Mouse (Mus musculus) splenic B cell, adult 2 months (primary cell): ENCODE measurements around the gene Clstn1.
A peak's percentile ranks its signal among the peaks of the same experiment; 100 is the strongest.

Experiments used
- DNase-seq: peaks from one replicate; pipeline ENCODE4 v3.0.0-alpha.2; 2011; ENCODE audit warnings: low read depth, low spot score
- H3K27me3 ChIP-seq: 2 replicates; pipeline ENCODE4 v1.6.1; 2012; ENCODE audit warnings: mild to moderate bottlenecking, low read length, moderate library complexity, mixed read lengths; ENCODE audit not compliant: control insufficient read depth, poor library complexity, insufficient read depth, severe bottlenecking
- H3K36me3 ChIP-seq: 2 replicates; pipeline ENCODE4 v1.6.1; 2012; ENCODE audit warnings: mild to moderate bottlenecking, low read length, moderate library complexity, mixed read lengths; ENCODE audit not compliant: control insufficient read depth, poor library complexity, insufficient read depth, severe bottlenecking

The Clstn1 gene

DNA sequence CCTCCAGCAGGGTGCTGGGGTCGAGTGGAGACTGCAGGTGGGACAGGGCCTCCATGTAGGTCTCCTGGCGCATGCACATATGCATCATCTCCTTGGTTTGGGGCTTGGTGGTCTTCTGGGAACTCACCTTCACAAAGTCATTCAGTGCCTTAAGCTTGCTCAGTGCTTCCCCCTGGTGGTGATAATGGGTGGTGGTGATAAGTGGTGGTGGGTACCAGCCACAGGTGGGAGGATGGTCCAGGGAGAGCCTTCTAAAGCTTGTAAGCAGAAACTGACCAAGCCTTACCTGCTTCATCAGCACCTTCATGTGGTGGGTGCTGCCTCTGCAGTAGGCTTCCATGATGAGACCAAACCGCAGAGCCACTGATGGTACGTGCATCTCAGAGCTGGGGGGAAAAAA lies 68.0 kb downstream of the Clstn1 start:
- DNase-seq: peak; percentile 75
- Histone ChIP-seq H3K27me3 (no peaks in the 10 kb centered on the region), H3K36me3 (peaks cover 34% of the 10 kb centered on the region)

DNA sequence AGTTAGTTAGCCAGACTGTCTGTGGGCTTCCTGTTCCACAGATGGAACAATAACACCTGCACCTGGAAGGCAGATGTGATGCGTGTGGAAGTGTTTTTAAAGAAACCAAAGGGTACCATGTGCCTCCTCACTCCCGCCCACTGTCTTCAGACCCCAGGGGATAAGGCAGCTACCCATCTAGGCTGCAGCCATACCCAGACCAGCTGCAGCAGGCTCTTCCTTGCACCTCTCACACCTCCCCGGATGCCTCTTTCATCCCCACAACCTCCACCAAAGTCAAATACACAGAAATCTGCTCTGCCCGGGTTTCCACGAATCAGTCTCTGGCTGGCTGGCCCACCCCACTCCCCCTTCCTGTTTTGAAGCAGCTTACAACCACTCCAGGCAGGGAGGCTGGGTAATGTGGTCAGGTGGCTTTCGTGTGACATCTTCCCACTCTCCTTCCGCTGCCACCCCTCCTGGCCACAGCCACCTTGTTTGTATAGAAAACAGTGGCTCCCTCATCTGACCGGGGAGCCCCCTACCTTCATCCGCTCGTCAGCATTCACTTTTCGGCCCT lies 71.7 kb downstream of the Clstn1 start:
- peaks cover 29% of the 10 kb centered on the region for H3K36me3 ChIP-seq
- H3K27me3 ChIP-seq: no peaks in the 10 kb centered on the region
- peak; percentile 88 for DNase-seq

DNA sequence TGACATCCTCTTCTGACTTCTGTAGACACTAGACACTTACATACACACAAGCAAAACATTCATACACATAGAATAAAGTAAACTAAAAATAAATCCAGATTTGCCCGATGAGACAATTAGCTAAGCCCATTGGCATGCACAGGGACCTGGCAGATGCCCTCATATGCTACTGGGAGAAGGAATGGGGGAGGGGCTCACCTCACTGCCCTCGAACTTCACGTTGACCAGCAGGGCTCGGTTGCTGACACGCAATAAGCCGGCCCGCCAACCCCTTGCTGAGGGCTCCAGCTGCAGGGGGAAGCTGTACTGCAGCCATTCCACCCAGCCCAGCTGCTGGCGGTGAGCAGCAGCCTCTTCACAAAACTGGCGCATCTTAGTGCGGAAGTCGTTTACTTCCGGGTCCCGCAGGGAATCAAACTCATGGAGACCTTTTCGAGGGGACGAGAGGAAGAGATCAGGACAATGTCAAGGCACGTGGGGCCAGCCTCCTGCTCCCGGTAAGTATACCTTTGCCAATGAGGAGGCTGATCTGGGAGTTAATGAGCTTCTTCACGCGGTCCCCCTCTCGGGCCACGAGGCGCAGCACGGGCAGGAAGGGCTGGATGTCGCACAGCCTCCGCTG lies 73.3 kb downstream of the Clstn1 start:
- Histone ChIP-seq H3K36me3 (peaks cover 22% of the 10 kb centered on the region), H3K27me3 (no peaks in the 10 kb centered on the region)
- no peak for DNase-seq

DNA sequence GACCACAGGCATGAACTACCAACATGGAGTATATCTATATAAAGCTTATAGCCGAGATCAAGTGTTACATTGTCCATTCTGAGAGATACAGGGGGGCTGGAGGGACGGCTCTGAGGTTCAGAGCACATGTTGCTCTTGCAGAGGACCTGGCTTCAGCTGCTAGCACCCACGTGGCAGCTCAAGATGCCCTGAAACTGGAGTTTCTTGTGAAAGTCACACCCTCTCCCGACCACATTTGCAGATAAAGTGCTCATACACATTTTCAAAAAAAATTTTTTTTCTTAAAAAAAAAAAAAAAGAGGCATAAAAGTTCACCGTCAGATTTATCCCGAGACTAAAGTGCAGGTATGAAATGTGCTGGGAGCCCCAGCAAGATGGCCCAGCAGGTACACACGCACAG lies 74.3 kb downstream of the Clstn1 start:
- H3K27me3 ChIP-seq: no peaks in the 10 kb centered on the region
- DNase-seq: no peak
- peaks cover 17% of the 10 kb centered on the region for H3K36me3 ChIP-seq

DNA sequence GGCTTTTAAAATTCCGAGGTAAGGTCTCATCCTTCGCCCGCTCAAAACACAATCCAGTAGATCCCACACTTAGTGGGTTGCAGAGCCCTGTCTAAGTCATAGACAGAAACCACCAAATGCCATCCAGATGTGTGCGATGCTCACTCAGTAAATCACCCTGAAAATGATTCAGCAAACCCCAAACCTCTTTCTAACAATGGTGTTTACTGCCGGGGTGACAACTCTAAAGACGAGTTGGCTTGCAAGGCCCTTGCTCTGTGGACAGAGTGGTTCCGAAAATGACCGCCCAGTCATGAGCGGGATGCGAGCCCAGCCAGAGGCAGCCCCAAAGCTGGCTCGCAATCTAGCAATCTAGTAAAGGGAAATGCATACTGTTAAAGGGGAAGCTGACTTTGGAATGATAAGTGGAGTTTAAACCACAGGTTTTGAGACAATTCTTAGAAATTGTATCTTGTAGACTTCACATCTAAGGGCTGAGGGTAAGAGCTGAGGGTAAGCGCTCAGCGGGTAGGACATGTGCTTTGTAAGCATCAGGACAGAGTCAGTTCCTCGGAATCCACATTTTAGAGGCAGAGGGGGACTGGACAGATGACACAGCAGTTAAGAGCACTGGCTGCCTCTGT lies 75.8 kb downstream of the Clstn1 start:
- DNase-seq: no peak
- Histone ChIP-seq H3K36me3 (peaks cover 14% of the 10 kb centered on the region), H3K27me3 (no peaks in the 10 kb centered on the region)

DNA sequence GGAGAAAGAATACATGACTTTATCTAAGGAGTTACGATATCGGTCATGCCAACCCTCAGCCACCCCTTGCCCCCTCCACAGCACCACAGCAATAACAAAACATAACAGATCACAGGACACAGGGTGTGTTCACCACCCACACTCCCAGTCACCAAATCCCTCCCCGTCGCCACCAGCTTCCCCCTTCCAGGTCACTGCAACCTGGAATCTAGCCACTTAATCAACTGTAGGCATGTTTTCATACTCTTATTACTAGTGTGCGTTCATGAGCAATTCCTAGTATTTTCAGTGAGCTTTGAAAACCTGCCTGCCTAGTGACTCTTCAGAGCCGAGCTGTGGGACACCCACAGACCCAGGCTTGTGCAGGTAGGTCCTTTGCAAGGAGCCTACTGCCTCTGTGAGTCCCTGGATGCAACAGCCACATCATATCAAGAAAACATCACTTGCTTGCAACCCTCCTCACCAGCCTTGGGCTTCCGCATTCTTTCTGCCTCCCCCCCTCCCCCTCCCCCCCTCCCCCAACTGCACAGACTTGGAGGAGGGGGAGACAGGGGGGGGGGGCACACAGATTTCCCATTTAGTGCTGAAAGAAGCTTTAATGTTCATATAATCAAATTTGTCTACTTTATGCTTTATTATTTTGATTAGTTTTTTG lies 77.7 kb downstream of the Clstn1 start:
- Histone ChIP-seq H3K36me3 (peaks cover 13% of the 10 kb centered on the region), H3K27me3 (no peaks in the 10 kb centered on the region)
- DNase-seq: no peak

DNA sequence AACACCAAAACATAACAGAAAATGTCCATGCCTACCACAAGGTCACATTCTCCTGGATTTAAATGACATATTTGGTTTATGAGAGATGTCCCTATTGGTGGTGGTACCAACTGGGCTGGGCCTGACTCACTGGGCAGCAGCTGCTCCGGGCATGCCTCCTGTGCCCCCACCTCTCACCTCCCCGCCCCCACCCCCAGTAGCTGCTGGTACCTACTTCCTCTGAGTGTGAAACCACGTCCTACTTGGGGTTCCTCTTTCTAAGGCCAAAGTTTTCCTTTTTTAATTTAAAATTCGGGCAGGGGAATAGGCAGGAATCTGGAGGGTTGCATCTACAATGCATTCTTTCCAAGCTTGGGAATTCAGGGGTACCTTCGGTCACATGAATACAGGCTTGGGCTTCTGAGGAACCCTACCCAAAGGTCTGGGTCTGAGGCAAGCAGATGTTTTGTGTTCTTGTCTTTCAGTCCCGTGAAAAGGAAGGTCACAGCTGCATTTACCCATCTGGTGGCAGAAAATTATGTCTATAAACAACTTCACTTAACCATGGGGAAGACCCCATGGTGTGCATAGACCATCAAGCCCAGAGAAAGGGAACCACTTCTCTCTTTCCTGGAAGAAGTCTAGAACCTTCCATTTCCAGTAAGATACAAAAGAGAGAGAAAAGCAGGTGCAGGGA lies 78.9 kb downstream of the Clstn1 start:
- Histone ChIP-seq H3K36me3 (peaks cover 6% of the 10 kb centered on the region), H3K27me3 (no peaks in the 10 kb centered on the region)
- peak; percentile 75 for DNase-seq

DNA sequence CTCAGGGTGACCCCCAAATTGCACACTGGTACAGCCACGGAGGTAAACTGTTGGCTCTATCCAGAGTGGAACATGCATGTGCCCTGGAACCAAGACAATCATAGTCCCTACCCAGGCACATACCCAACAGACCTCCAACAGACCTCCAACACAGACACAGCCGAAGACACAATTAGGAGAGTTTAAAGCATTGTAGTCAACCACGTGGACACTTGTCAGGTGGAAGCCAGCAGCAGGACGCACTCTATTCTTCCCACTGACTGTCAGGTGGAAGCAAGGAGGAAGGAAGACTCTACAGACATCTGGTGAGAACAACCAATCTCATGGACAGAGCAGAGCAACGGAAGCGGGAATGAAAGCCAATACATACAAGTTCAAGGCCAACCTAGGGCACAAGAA lies 79.4 kb downstream of the Clstn1 start:
- DNase-seq: no peak
- H3K36me3 ChIP-seq: peaks cover 8% of the 10 kb centered on the region
- no peaks in the 10 kb centered on the region for H3K27me3 ChIP-seq

DNA sequence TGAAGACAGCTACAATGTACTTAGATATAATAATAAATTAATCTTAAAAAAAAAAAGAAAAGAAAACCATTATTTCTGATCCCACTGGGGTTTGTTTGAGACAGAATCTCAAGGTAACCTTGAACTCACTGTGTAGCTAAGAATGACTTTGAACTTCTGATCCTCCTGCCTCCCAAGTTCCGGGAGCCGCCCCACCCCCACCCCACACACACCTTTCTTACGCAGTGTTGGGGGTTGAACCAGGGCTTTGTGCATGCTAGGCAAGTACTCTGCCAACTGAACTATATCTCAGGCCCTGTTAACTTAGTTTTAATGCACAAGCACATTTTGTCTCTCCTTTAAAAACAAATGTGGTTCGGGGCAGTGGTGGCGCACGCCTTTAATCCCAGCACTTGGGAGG lies 84.9 kb downstream of the Clstn1 start:
- Histone ChIP-seq H3K36me3 (peaks cover 11% of the 10 kb centered on the region), H3K27me3 (no peaks in the 10 kb centered on the region)

DNA sequence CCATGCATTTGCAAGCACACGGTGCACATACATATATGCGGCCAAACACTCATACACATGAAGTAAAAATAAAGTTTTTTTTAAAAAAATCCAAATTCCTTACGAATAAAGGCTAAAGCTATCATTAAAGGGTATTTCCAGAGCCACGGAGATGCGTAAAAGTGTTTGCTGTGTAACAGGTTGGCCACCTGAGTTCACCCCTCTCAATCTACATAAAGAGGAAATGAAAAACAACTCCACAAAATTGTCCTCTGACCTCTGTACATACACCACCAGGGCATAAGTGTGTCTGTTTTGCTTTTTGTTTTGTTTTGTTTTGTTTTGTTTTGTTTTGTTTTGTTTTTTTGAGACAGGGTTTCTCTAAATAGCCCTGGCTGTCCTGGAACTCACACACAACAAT lies 86.5 kb downstream of the Clstn1 start:
- peak; percentile 57 for DNase-seq
- Histone ChIP-seq H3K36me3 (peaks cover 12% of the 10 kb centered on the region), H3K27me3 (no peaks in the 10 kb centered on the region)

More for the DNA sequence above, 84.9 kb downstream of the Clstn1 start:
- DNase-seq: no peak

DNA sequence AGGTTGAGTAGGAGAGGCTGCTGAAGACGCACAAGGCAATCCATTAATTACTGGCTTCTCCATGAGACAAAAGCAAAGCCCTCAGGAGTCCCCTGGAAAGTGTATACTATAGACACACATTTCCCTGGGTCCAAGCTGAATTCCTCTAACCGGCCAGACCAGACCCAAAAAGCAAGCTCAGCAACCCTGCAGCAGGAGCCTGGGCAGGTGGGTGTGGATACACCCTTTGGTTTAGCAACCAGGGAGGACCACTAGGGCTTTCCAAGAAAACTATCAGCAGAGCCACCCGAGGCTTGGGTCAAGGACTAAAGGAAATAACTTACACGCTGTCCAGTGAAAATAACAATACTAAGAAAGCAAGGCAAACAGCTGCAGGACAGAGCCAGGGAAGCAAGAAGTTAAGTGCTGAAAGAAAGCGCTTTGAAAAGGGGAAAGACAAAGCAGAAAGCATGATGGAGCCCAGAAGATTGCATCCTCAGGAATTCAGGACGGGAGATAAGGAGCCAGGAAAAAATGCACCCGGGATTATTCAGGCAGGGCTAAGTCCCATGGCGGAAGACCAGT lies 88.6 kb downstream of the Clstn1 start:
- H3K27me3 ChIP-seq: no peaks in the 10 kb centered on the region
- H3K36me3 ChIP-seq: peaks cover 15% of the 10 kb centered on the region
- no peak for DNase-seq

DNA sequence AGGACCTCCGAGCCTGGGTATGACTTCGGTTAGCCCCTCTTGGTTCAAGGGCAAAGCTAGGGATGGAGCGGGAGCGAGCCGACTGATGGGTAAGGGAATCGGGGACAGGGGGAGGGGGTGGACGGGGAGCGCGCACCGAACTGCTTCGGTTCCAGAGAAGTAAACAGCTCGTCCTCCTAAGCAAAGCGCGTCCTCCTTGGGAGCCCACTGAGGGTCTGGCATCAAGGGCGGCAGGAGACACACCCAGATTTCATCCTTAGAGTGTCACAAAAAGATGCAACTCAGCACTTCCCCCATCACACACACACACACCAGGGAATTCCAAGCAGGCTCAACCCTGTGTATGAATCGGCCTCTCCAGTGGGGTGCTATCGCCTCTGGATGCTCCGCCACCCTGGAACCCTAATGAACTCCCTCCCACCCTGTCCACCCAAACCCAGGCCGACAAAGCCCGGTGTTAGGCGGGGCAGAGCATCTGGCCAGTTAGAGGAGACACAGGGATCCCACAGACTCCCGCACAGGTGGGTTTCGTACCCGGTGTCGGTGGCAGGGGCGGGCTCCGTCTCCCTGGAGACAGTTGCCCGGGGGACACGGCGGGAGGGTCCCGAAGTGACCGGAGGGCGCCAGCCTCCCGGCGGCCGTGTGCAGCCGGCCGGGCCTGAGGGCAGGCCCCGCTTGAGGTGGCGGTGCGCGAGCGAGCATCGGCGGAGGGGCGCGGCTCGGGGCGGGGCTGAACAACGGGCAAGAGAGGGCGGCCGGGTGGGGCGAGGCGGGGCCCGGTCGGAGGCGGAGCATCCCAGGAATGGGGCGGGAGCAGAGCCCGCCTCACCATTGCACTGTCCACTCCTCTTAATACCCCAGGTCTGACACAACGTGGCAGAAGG lies 89.4 kb downstream of the Clstn1 start:
- no peaks in the 10 kb centered on the region for H3K27me3 ChIP-seq
- DNase-seq: no peak
- peaks cover 15% of the 10 kb centered on the region for H3K36me3 ChIP-seq

DNA sequence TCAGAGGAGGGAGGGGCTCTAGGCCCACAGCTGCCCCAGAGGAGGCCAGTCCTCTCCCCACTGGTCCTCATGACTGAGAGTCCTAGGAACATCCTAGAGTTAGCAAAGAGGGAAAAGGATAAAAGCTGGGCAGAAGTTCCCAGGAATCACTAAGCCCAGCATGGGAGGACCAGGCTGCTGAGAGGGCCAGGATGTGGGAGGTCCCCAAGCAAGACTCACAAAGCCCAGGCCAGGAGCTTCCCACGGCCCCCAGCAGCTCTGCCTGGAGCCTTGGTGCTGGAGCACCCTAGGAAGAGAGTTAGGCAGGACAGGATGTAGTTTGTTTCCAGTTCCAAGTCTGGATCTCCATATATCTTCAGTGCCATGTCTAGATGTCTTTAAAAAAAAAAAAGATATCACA lies 91.7 kb downstream of the Clstn1 start:
- peaks cover 15% of the 10 kb centered on the region for H3K36me3 ChIP-seq
- DNase-seq: no peak
- H3K27me3 ChIP-seq: no peaks in the 10 kb centered on the region
